Mouse (Mus musculus) bone marrow, adult 2 months (tissue): ENCODE results near the gene Olfr782. TPM values are rescaled to one million over a fixed set of nuclear protein-coding genes. Genes with fewer than 3 reads are reported as not detected.
"Not testable (repeated sequence)": the region's sequence is repeated elsewhere in the genome, so short reads cannot be mapped to it uniquely, and the experiment has no call there.

Source experiments
- H3K27ac ChIP-seq: fragments of 200-500 bp; 2 replicates; pipeline ENCODE4 v1.5.1; 2012; ENCODE audit warnings: low read depth, mild to moderate bottlenecking, control low read depth, inconsistent platforms, low read length; ENCODE audit not compliant: control insufficient read depth, poor library complexity, insufficient read depth
- H3K4me1 ChIP-seq: fragments of 200-500 bp; 2 replicates; pipeline ENCODE4 v1.6.1; 2011; ENCODE audit warnings: low read length; ENCODE audit not compliant: control insufficient read depth, insufficient read depth
- H3K4me3 ChIP-seq: fragments of 200-500 bp; replicated peaks from 2 replicates; pipeline ENCODE3; 2011; ENCODE audit warnings: mild to moderate bottlenecking, low read depth, low read length, control low read depth; ENCODE audit not compliant: control insufficient read depth
- CTCF ChIP-seq: fragments of 200-500 bp; IDR thresholded peaks from 2 replicates; pipeline ENCODE4 v1.5.1; 2011; ENCODE audit warnings: low read length, control low read depth; ENCODE audit not compliant: control insufficient read depth, insufficient read depth
- POLR2A ChIP-seq: fragments of 200-500 bp; IDR thresholded peaks from 2 replicates; pipeline ENCODE4 v1.6.1; 2011; ENCODE audit warnings: low read depth, mild to moderate bottlenecking, control low read depth, low read length, borderline replicate concordance; ENCODE audit not compliant: control insufficient read depth
- WGBS: fragments of 180-500 bp; shearing (Covaris S2); methylation state at CpG from one replicate; pipeline ENCODE4 v1.1.7; 2018; 5-methylcytosine and 5-hydroxymethylcytosine counted together
- polyA plus RNA-seq: library from polyadenylated mRNA; stranded (reverse); fragments of >200 nt; gene quantifications from 2 replicates; pipeline ENCODE4 v1.2.4, GENCODE M21; 2011; ENCODE audit warnings: low replicate concordance; ENCODE audit not compliant: missing spikeins, insufficient read depth, insufficient read length

Olfr782 gene
- not detected in 2 replicates for polyA plus RNA-seq

DNA sequence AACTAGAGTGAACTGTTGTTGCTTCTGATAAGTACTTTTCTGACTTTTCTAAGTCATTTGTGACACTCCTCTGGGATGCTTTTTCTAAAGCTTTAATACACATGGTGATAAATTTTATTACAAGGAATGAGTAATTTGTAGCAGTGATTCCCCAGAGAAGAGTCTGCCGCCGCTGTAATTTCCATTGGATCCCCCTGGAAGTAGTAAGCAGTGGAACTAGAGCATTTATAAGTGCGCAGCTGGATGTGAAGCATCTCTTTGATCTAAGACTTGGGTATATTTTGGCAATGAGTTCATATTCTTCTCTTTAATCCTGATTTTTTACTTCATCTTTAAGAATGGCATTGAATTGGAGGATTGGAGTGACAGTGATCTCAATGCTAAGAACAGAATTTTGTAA, at the start of gene Olfr782:
Gene Olfr782, plus strand, starts transcription at position 301 of the 400 bp plus-strand sequence.
- TF ChIP-seq CTCF = no peak
- no peak within 1 kb of the TSS for H3K27ac ChIP-seq
- no peak within 1 kb of the TSS for H3K4me3 ChIP-seq
- H3K4me1 ChIP-seq = no peaks in the 10 kb centered on the region
- WGBS = 87% methylated on average over 3 of the region's 3 CpGs

GRCm38 (mm10) chr10:129312973-129313372, 35.7 kb upstream of the Olfr782 start:
- WGBS = 29% methylated on average over 1 of the region's 1 CpGs
- not testable (repeated sequence) for H3K4me3 ChIP-seq, H3K27ac ChIP-seq, H3K4me1 ChIP-seq

DNA sequence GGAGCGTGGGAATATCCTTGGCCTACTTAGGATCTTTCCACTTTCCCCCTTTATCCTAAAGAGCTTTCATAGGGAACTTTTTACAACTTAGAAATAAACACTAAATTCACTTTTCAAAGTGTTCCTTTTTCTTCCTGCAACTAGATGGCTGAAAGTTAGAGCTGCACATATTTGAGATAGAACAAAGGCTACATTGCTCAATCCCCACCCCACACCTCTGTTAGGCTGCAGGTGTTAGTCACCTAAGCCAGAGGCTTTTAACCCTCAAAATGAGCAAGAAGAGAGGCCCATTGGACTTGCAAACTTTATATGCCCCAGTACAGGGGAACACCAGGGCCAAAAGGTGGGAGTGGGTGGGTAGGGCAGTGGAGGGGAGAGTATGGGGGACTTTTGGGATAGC, 35.1 kb upstream of the Olfr782 start:
- no CpG with 5 or more reads among the region's 1 CpGs for WGBS
- H3K27ac ChIP-seq = not testable (repeated sequence)

DNA sequence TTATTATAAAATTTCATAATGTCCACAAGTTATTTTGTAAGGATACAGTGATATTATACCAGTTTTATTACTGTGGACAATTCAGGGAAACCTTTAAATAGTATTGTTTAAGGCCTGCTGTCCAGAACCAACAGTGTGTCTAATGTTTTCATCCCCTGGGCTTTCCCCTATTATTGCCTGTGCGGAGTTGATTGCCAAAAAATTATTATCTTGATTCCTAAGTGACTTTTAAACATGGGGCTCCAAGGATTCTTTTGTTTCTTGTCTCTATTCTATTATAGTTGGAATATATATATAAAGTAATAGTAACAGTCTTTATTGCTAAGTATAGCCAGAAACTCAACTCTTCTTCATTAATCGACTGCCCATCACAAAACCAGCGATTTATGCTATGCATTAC, 30.8 kb upstream of the Olfr782 start, which contains the start of gene Olfr780:
Gene Olfr780, plus strand, starts transcription at position 301 of the 400 bp plus-strand sequence.
- Histone ChIP-seq H3K4me3 (no peak within 1 kb of the TSS), H3K4me1 (no peaks in the 10 kb centered on the region), H3K27ac (no peak within 1 kb of the TSS)
- WGBS = 74% methylated on average over 3 of the region's 3 CpGs
- TF ChIP-seq CTCF (no peak), POLR2A (no peak)

More for the DNA sequence above, 35.1 kb upstream of the Olfr782 start:
- H3K4me3 ChIP-seq, H3K4me1 ChIP-seq: not testable (repeated sequence)

GRCm38 (mm10) chr10:129328554-129328953, 20.1 kb upstream of the Olfr782 start, which contains the start of gene Olfr781:
Gene Olfr781 (plus strand): TSS chr10:129328854.
- no peak within 1 kb of the TSS for H3K27ac ChIP-seq
- no peaks in the 10 kb centered on the region for H3K4me1 ChIP-seq
- H3K4me3 ChIP-seq = no peak within 1 kb of the TSS
- TF ChIP-seq POLR2A (no peak), CTCF (no peak)

GRCm38 (mm10) chr10:129352475-129352874, 3.8 kb downstream of the Olfr782 start:
- H3K27ac ChIP-seq, H3K4me3 ChIP-seq, H3K4me1 ChIP-seq: not testable (repeated sequence)
- 63% methylated on average over 2 of the region's 2 CpGs for WGBS

DNA sequence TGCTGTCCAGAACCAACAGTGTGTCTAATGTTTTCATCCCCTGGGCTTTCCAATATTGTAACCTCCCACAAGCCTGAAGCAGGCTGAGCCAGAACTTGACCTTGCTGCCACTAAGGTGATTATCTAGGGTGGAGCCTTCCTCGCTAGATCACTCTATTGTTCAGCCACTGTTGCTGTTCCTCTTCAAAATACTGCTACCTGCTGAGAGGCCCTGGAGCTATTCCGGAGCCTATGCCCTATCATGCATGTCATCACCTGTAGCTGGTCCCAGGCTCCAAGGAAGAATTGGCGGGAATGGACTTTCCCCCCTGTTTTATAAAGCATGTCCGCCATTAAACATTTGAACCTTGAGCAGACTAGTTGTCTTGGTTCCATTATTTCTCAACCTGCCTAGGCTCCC, 7.8 kb downstream of the Olfr782 start:
- H3K4me1 ChIP-seq, H3K4me3 ChIP-seq, H3K27ac ChIP-seq: not testable (repeated sequence)
- WGBS = 71% methylated on average over 4 of the region's 4 CpGs

GRCm38 (mm10) chr10:129357307-129357706, 8.7 kb downstream of the Olfr782 start:
- H3K27ac ChIP-seq = no peak overlapping the region
- TF ChIP-seq POLR2A (no peak), CTCF (no peak)
- WGBS = 68% methylated on average over 5 of the region's 5 CpGs
- no peaks in the 10 kb centered on the region for H3K4me1 ChIP-seq
- H3K4me3 ChIP-seq = no peak overlapping the region

DNA sequence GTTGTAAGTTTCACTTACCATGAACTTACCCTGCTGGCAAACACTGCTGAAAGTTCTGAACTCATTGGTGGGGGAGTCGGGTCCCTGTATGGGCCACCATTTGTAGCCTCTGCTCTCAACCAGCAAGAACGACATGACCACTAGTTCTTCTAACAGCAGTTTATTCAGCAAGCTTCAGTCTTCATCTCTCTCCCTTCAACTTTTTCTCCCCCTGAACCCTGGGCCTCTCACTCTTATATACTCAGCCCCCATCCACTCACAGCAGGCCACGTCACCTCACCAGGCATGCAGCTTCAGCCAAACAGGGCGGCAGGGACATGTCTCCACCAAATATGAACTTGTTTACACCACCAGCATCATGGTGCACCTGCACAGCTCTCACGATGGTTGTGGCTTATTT, 25.4 kb downstream of the Olfr782 start:
- not testable (repeated sequence) for H3K4me1 ChIP-seq, H3K4me3 ChIP-seq, H3K27ac ChIP-seq
- 70% methylated on average over 5 of the region's 5 CpGs for WGBS

DNA sequence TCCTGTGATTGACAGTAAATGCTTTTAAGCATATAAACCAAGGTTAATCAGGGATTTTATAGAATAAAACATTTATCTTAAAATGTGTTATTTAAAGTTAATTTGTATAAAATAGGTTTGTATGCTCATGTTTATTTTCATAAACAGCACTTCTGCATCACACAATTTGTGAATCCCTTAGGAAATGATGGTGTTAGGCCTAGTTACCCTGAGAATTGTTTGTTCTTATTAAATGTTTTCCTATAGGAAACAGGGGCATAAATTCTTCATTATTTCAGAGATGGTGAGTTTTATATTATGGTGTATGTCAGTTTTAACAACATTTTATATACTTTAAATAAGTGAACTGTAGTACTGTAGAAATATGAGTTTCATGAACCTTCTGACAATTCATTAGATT, 35.1 kb downstream of the Olfr782 start, which contains the start of gene Olfr784:
Gene Olfr784, plus strand, starts transcription at position 301 of the 400 bp plus-strand sequence.
- H3K4me3 ChIP-seq = no peak within 1 kb of the TSS
- TF ChIP-seq CTCF (no peak), POLR2A (no peak)
- no peaks in the 10 kb centered on the region for H3K4me1 ChIP-seq
- no peak within 1 kb of the TSS for H3K27ac ChIP-seq
